Mouse (Mus musculus): Measurements from ENCODE around the gene Ubtfl1.
"Not testable (repeated sequence)": the region's sequence is repeated elsewhere in the genome, so short reads cannot be mapped to it uniquely, and the experiment has no call there.

DNA sequence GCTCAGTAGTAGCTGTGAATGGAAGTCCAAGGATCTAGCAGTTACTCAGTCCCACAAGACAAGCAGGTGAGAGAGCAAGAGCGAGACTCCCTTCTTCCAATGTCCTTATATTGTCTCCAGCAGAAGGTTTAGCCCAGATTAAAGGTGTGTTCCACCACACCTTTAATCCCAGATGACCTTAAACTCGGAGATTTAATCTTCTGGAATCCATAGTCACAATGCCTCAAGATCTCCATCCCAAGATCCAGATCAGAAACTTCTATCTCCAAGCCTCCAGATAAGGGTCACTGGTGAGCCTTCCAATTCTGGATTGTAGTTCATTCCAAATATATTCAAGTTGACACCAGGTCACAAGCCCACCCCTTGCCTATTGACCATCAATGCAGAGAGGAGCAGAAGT lies 1.3 kb upstream of the Ubtfl1 start, which contains the start of gene Naalad2:
- TF ChIP-seq CTCF (IDR thresholded peaks at IDR 0.05; ENCODE audit: borderline replicate concordance, control insufficient read depth, extremely low read depth, insufficient read depth, low read length, poor library complexity); POLR2A (IDR thresholded peaks at IDR 0.05; ENCODE audit: control insufficient read depth, extremely low read depth, insufficient read depth, low read length, poor library complexity): not testable (repeated sequence)
